Mouse (Mus musculus) monocyte, adult 2 months (primary cell): ENCODE data around the gene Ankrd39.
"Not testable (repeated sequence)": the region's sequence is repeated elsewhere in the genome, so short reads cannot be mapped to it uniquely, and the experiment has no call there.

ENCODE experiments used
- DNase-seq, 2 experiments: peaks; one replicate each; pipeline ENCODE4 v3.0.0; 2022; ENCODE audit warnings: low spot score in 2 of 2, low read depth in 1 of 2

Gene Ankrd39

GRCm38 (mm10) chr1:36554633-36555399 is 7.6 kb upstream of the Ankrd39 start:
- DNase-seq = no peak

DNA sequence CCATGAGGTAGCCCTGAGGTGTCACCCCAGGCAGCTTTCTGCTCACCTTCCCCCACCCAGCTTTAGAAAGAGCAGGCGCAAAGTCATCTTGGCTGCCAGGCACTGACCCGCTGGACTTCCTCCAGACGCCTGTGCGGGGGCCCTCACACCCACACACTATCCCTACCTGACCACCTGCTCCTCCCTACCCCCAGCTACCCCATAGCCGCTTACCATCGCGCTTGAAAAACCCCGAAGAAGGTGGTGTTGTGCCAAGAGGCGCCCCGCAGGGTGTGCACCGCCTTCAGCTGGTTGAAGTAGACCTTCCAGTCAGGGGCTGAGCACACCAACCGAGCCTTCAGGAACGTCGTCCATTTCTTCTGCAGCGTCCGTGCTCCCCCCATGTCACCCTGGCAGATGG is 5.3 kb upstream of the Ankrd39 start:
- DNase-seq = no peak

DNA sequence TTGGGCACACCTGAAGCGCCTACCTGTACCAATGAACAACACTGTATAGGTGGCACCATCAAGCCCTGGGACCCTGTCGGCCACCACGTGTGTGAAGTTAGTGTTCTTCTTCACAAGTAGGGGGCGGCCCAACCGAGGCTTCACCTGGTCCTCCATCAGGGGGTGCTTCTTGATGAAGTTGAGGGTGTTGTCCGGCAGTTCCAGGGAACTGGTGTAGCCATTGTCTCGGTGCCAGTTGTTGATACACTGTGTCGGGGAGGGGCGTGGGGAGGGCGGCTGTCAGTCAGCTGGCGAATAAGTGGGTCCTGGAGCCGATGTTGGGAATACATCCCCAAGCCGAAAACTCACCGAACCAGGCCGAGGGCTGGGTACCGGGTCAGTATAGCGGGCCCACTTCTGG is 4.7 kb upstream of the Ankrd39 start:
- no peak for DNase-seq

- no peak for DNase-seq
Measured at GRCm38 (mm10) chr1:36550075-36550863, 3.0 kb upstream of the Ankrd39 start.

- DNase-seq = no peak
Measured at GRCm38 (mm10) chr1:36549491-36549890, 2.2 kb upstream of the Ankrd39 start.

- DNase-seq = no peak
Measured at GRCm38 (mm10) chr1:36548771-36549170, 1.5 kb upstream of the Ankrd39 start.

DNA sequence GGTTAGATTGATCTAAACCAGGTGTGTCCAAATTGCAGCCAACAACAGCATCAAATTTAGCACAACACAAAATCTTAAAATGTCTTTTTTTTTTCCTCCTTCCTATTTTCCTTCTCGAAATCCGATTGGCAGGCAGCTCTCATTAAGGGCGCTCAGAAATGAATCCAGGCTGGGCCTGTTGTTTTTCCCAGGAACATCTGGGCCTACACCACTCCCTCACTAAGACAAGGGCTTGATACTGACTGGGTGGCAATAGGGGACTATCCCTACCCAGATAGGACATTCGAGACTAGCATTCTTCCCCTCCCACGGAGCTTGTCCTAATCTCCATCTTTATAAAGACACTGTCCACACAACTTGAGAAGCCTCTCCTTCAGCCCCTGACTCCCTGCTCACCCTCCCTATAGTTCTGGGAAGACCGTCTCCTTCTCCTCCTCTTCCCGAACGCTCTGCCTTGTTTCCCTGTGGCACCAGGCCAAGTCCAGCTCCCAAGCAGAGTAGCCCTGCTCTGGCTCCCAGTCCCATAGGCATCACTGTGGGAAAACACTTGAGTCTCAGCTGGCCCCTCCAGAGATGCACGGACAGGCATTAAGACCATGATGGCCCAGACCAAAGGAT is 845 bp upstream of the Ankrd39 start:
- DNase-seq = no peak

- DNase-seq = no peak
Measured at GRCm38 (mm10) chr1:36545845-36546600, 1.2 kb downstream of the Ankrd39 start.

GRCm38 (mm10) chr1:36545382-36545781 is 1.9 kb downstream of the Ankrd39 start:
- DNase-seq = no peak

- no peak for DNase-seq
Measured at GRCm38 (mm10) chr1:36542925-36543324, 4.3 kb downstream of the Ankrd39 start.

DNA sequence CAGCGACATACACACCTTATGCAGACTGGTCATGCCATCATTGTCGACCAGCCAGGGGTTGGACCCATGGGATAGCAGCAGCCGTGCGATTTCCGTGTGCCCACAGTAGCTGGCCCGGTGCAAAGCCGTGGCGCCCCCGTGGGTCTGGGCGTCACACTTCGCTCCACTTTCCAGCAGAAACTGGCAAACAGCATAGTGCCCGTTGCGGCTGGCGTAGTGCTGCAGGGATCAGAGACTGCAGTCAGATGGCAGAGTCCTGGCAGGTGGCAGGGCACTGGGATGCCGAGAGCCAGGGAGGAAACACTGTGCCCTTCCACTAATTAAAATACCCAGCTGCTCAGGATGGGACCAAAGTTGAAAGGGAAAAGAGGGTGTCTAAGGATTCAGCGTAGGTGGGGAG is 5.4 kb downstream of the Ankrd39 start:
- DNase-seq = no peak

- no peak for DNase-seq
Measured at GRCm38 (mm10) chr1:36540807-36541206, 6.4 kb downstream of the Ankrd39 start.

- DNase-seq = no peak
Measured at GRCm38 (mm10) chr1:36540132-36540531, 7.1 kb downstream of the Ankrd39 start.

GRCm38 (mm10) chr1:36539186-36539585 is 8.1 kb downstream of the Ankrd39 start, which contains the start of gene Gm42417:
Gene Gm42417 (minus strand): TSS chr1:36539429.
- DNase-seq = no peak

GRCm38 (mm10) chr1:36538727-36539126 is 8.5 kb downstream of the Ankrd39 start:
- no peak for DNase-seq

DNA sequence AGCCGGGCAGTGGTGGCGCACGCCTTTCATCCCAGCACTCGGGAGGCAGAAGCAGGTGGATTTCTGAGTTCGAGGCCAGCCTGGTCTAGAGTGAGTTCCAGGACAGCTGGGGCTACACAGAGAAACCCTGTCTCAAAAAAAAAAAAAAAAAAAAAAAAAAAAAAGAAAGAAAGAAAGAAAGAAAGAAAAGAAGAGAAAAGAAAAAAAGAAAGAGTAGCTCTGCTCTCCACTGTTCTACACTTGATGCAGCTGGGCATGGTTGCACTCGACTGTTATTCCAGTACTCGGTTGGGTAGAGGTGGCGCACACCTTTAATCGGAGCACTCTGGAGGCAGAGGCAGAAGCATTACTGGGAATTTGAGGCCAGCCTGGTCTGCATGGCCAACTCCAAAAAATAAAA is 10.5 kb downstream of the Ankrd39 start, which contains the start of gene Ankrd23:
Gene Ankrd23 (minus strand): TSS at position 101 of the 400 bp plus-strand sequence.
- not testable (repeated sequence) for DNase-seq

DNA sequence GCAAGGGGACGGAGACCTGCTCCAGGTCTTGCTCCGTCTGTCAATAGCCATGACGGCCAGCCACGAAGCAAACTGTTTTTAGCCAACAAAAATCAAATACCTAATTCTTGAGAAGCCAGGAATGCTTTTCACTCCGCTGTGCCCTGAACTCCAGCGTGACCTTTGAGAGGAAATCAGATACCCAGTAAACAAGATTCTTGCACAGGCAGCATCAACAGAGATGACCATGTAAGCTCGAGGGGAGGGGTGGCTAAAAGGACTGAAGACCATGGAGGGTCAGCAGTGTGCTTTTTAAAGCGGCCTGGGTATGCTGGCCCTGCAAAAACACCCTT is 10.9 kb downstream of the Ankrd39 start:
- no peak for DNase-seq

- no peak for DNase-seq
Measured at GRCm38 (mm10) chr1:36535477-36536396, 11.5 kb downstream of the Ankrd39 start.

- no peak for DNase-seq
Measured at GRCm38 (mm10) chr1:36534595-36535058, 12.6 kb downstream of the Ankrd39 start.

DNA sequence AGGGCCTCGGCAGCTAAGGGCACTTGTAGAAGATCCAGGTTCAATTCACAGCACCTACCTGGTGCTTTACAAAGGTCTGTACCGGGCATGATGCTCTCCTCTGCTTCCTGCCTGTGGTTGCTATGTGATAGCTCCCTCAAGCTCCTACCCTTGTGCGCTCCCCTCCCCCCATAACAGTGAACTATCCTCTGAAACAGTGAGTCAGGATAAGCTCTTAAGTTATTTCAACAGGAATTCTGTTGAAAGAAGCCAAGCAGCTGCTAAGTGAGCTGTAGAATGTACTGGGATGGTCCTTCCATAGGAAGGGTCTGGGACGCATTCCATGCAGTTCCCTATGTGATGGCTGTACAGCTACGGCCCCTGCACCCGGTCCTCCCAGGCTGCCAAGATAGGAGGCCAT is 13.7 kb downstream of the Ankrd39 start:
- DNase-seq = no peak
